14 mouse cellular contexts compared by ENCODE assay signal in genomic region chr1:168341368-168341767, GRCm38 (mm10).
DNase-seq lines count a peak whose midpoint lies in the region; ATAC-seq and TF ChIP-seq lines count a peak whose summit lies in the region.
"Had no signal": no experiment of that assay in that cellular context is flagged by ENCODE, and none has a peak within 500 bp of the region (broad histone marks: within the 10 kb centered on the region; RNA-seq: fewer than 3 reads in every experiment).

No protein-coding gene starts in this region.

- 0 out of 2 replicates have a peak overlapping the region, but pooled peaks have one; percentile 37 for H3K27ac ChIP-seq in limb, embryonic 12.5 days
- H3K27ac ChIP-seq in limb, embryonic 10.5 days: no peak overlapping the region
- peak overlapping the region; percentile 60 for H3K27ac ChIP-seq in forebrain, postnatal 0 days (ENCODE audit: low read depth, low read length)
- peak overlapping the region; percentile 87 for H3K27ac ChIP-seq in midbrain, embryonic 13.5 days
- H3K27ac ChIP-seq in intestine, embryonic 15.5 days: no peak overlapping the region
- H3K27ac ChIP-seq: heart, embryonic 10.5 days had no signal

- no peaks in the 10 kb centered on the region for H3K27me3 ChIP-seq in limb, embryonic 12.5 days
- H3K27me3 ChIP-seq in limb, embryonic 10.5 days (ENCODE audit: low read depth, poor library complexity, severe bottlenecking): no peaks in the 10 kb centered on the region
- no peaks in the 10 kb centered on the region for H3K27me3 ChIP-seq in forebrain, postnatal 0 days (ENCODE audit: insufficient read depth, low read length)
- H3K27me3 ChIP-seq in midbrain, embryonic 13.5 days: no peaks in the 10 kb centered on the region
- H3K27me3 ChIP-seq in intestine, embryonic 15.5 days (replicated peaks): no peaks in the 10 kb centered on the region

- no peaks in the 10 kb centered on the region for H3K36me3 ChIP-seq in limb, embryonic 12.5 days
- peaks cover 25% of the 10 kb centered on the region for H3K36me3 ChIP-seq in limb, embryonic 10.5 days
- H3K36me3 ChIP-seq in forebrain, postnatal 0 days (ENCODE audit: insufficient read depth): no peaks in the 10 kb centered on the region
- 0 out of 2 replicates have a peak, but pooled peaks cover 3% of the 10 kb centered on the region for H3K36me3 ChIP-seq in midbrain, embryonic 13.5 days
- no peaks in the 10 kb centered on the region for H3K36me3 ChIP-seq in intestine, embryonic 15.5 days
- H3K36me3 ChIP-seq: heart, embryonic 10.5 days had no signal

- ATAC-seq in limb, embryonic 12.5 days (ENCODE audit: insufficient number of reproducible peaks, insufficient read depth, low FRiP score, low TSS enrichment, low read depth): no peak
- no peak for ATAC-seq in forebrain, postnatal 0 days
- ATAC-seq in midbrain, embryonic 13.5 days: peak; percentile 47; the same call in 1 of the 2 replicates
- ATAC-seq in intestine, embryonic 15.5 days: no peak

- no peak for TF ChIP-seq CTCF in forebrain, postnatal 0 days (IDR thresholded peaks at IDR 0.05; ENCODE audit: low read depth)

- no peak overlapping the region for H3K4me3 ChIP-seq in limb, embryonic 12.5 days (replicated peaks)
- no peak overlapping the region for H3K4me3 ChIP-seq in limb, embryonic 10.5 days
- H3K4me3 ChIP-seq in forebrain, postnatal 0 days (ENCODE audit: low read depth, low read length): no peak overlapping the region
- no peak overlapping the region for H3K4me3 ChIP-seq in midbrain, embryonic 13.5 days (replicated peaks)
- no peak overlapping the region for H3K4me3 ChIP-seq in intestine, embryonic 15.5 days (replicated peaks)
- H3K4me3 ChIP-seq: heart, embryonic 10.5 days had no signal

- H3K4me1 ChIP-seq in limb, embryonic 12.5 days (replicated peaks): peaks cover 46% of the 10 kb centered on the region
- H3K4me1 ChIP-seq in limb, embryonic 10.5 days: peaks cover 47% of the 10 kb centered on the region
- peaks cover 24% of the 10 kb centered on the region for H3K4me1 ChIP-seq in forebrain, postnatal 0 days (ENCODE audit: insufficient read depth)
- peaks cover 66% of the 10 kb centered on the region for H3K4me1 ChIP-seq in midbrain, embryonic 13.5 days (replicated peaks)
- peaks cover 16% of the 10 kb centered on the region; the same call in 1 of the 2 replicates for H3K4me1 ChIP-seq in intestine, embryonic 15.5 days (replicated peaks)

- no peak overlapping the region for H3K9ac ChIP-seq in limb, embryonic 12.5 days (replicated peaks)
- no peak overlapping the region for H3K9ac ChIP-seq in forebrain, postnatal 0 days
- no peak overlapping the region for H3K9ac ChIP-seq in midbrain, embryonic 13.5 days (replicated peaks)
- no peak overlapping the region for H3K9ac ChIP-seq in intestine, embryonic 15.5 days

- no peaks in the 10 kb centered on the region for H3K9me3 ChIP-seq in limb, embryonic 12.5 days
- H3K9me3 ChIP-seq in limb, embryonic 10.5 days (replicated peaks): no peaks in the 10 kb centered on the region
- no peaks in the 10 kb centered on the region for H3K9me3 ChIP-seq in forebrain, postnatal 0 days (ENCODE audit: low read length)
- H3K9me3 ChIP-seq in midbrain, embryonic 13.5 days: no peaks in the 10 kb centered on the region
- H3K9me3 ChIP-seq in intestine, embryonic 15.5 days: no peaks in the 10 kb centered on the region
- H3K9me3 ChIP-seq: heart, embryonic 10.5 days had no signal

- WGBS in limb, embryonic 12.5 days: 77% methylated on average over 6 of the region's 6 CpGs
- WGBS in limb, embryonic 10.5 days: 83% methylated on average over 6 of the region's 6 CpGs
- 43% methylated on average over 6 of the region's 6 CpGs for WGBS in forebrain, postnatal 0 days
- 58% methylated on average over 6 of the region's 6 CpGs for WGBS in midbrain, embryonic 13.5 days
- 73% methylated on average over 6 of the region's 6 CpGs for WGBS in intestine, embryonic 15.5 days

- no peak for DNase-seq in limb, embryonic 10.5 days (ENCODE audit: low spot score)
- no peak for DNase-seq in forebrain, postnatal 0 days
- DNase-seq in MN1 (ENCODE audit: low spot score): no peak
- DNase-seq in cerebellum, postnatal 14 days: no peak
- no peak for DNase-seq in frontal cortex, postnatal 36 days (ENCODE audit: low spot score in 2 of 2)
- DNase-seq: adrenal gland, postnatal 10 days; embryo, embryonic 11 days; right cerebral cortex, postnatal 4 days; thymus, adult 18-20 months had no signal

- H3K4me2 ChIP-seq in limb, embryonic 12.5 days: peak overlapping the region; percentile 40
- 0 out of 2 replicates have a peak overlapping the region, but pooled peaks have one; percentile 31 for H3K4me2 ChIP-seq in forebrain, postnatal 0 days (ENCODE audit: low read depth)
- peak overlapping the region; percentile 36 for H3K4me2 ChIP-seq in midbrain, embryonic 13.5 days (replicated peaks)
- no peak overlapping the region for H3K4me2 ChIP-seq in intestine, embryonic 15.5 days (replicated peaks)
- H3K4me2 ChIP-seq: liver, embryonic 11.5 days had no signal

Comparison
In these comparisons a context has a peak if more than half of its experiments do, and no peak if none do; other contexts are left out.
1. H3K27ac ChIP-seq: peak in limb, embryonic 12.5 days (single experiment), forebrain, postnatal 0 days (single experiment) and midbrain, embryonic 13.5 days (single experiment); none in limb, embryonic 10.5 days (single experiment) and intestine, embryonic 15.5 days (single experiment).